Mouse (Mus musculus) kidney, embryonic 16.5 days (tissue): Measurements from ENCODE around the gene Ripply2. TPM values are rescaled to one million over a fixed set of nuclear protein-coding genes. Genes with fewer than 3 reads are reported as not detected.

ENCODE experiments used
- ATAC-seq: fragments of 200-750 bp; cut with Nextera tagmentation; 2 replicates; pipeline ENCODE4 v1.8.0; 2017; ENCODE audit warnings: moderate TSS enrichment; ENCODE audit not compliant: low FRiP score, low TSS enrichment
- H3K27ac ChIP-seq: fragments of 300-500 bp; sonication (generic); 2 replicates; pipeline ENCODE4 v1.5.1; 2014; ENCODE audit warnings: low read length
- H3K27me3 ChIP-seq: fragments of 300-500 bp; sonication (generic); 2 replicates; pipeline ENCODE4 v1.6.1; 2014; ENCODE audit warnings: low read length, control low read depth, mixed read lengths; ENCODE audit not compliant: insufficient read depth
- H3K36me3 ChIP-seq: fragments of 300-500 bp; sonication (generic); 2 replicates; pipeline ENCODE4 v1.6.1; 2014; ENCODE audit warnings: low read length, control low read depth, mixed read lengths; ENCODE audit not compliant: insufficient read depth
- H3K4me1 ChIP-seq: fragments of 300-500 bp; sonication (generic); 2 replicates; pipeline ENCODE4 v1.6.1; 2014; ENCODE audit warnings: low read length, control low read depth, mixed read lengths; ENCODE audit not compliant: insufficient read depth
- H3K4me2 ChIP-seq: fragments of 300-500 bp; sonication (generic); replicated peaks from 2 replicates; pipeline ENCODE4 v1.6.1; 2014; ENCODE audit warnings: low read depth, low read length
- H3K4me3 ChIP-seq: fragments of 300-500 bp; sonication (generic); 2 replicates; pipeline ENCODE4 v1.5.1; 2014; ENCODE audit warnings: mild to moderate bottlenecking, low read length
- H3K9ac ChIP-seq: fragments of 300-500 bp; sonication (generic); replicated peaks from 2 replicates; pipeline ENCODE4 v1.6.1; 2014; ENCODE audit warnings: low read length
- H3K9me3 ChIP-seq: fragments of 300-500 bp; sonication (generic); 2 replicates; pipeline ENCODE4 v1.6.1; 2016; ENCODE audit warnings: low read length, control low read depth
- WGBS: fragments of 180-500 bp; shearing (Covaris S2); extraction: QIAGEN DNeasy Blood & Tissue Kit; methylation state at CpG from one replicate; pipeline ENCODE4 v1.1.7; 2014; 5-methylcytosine and 5-hydroxymethylcytosine counted together
- polyA plus RNA-seq: library from polyadenylated mRNA; unstranded; fragments of >200 nt; fragmentation: Nextera tagmentation; extraction: Ambion mirVana; gene quantifications from 2 replicates; pipeline ENCODE4 v1.2.1, GENCODE M21; 2015

Gene Ripply2
- polyA plus RNA-seq, 1 experiment from 2014 or later: 0.90 TPM

GRCm38 (mm10) chr9:87021778-87022523 lies 6.6 kb downstream of the Ripply2 start, which contains the start of gene Cyb5r4:
Gene Cyb5r4 (plus strand): TSS chr9:87022014.
- Histone ChIP-seq H3K4me3 (peak within 1 kb of the TSS; percentile 86), H3K36me3 (no peaks in the 10 kb centered on the region), H3K4me2 (peak within 1 kb of the TSS; percentile 66), H3K9ac (peak within 1 kb of the TSS; percentile 89), H3K4me1 (peaks cover 14% of the 10 kb centered on the region), H3K27me3 (peaks cover 5% of the 10 kb centered on the region; the same call in 1 of the 2 replicates), H3K9me3 (no peaks in the 10 kb centered on the region), H3K27ac (peak within 1 kb of the TSS; percentile 75)
- ATAC-seq: peak; percentile 100
- under 1% methylated on average over 52 of the region's 52 CpGs for WGBS

GRCm38 (mm10) chr9:87025764-87026163 lies 10.4 kb downstream of the Ripply2 start:
- ATAC-seq: no peak
- H3K9me3 ChIP-seq: no peaks in the 10 kb centered on the region
- H3K4me3 ChIP-seq: no peak overlapping the region
- peaks cover 14% of the 10 kb centered on the region for H3K4me1 ChIP-seq
- no peaks in the 10 kb centered on the region for H3K36me3 ChIP-seq
- no peak overlapping the region for H3K27ac ChIP-seq
- H3K9ac ChIP-seq: no peak overlapping the region
- 72% methylated on average over 6 of the region's 6 CpGs for WGBS
- no peak overlapping the region for H3K4me2 ChIP-seq
- no peaks in the 10 kb centered on the region for H3K27me3 ChIP-seq

GRCm38 (mm10) chr9:87027423-87028084 lies 12.2 kb downstream of the Ripply2 start:
- peak; percentile 42; the same call in 1 of the 2 replicates for ATAC-seq

GRCm38 (mm10) chr9:87032196-87032595 lies 16.9 kb downstream of the Ripply2 start:
- Histone ChIP-seq H3K4me1 (no peaks in the 10 kb centered on the region), H3K9me3 (no peaks in the 10 kb centered on the region), H3K9ac (no peak overlapping the region), H3K27me3 (no peaks in the 10 kb centered on the region), H3K27ac (no peak overlapping the region), H3K36me3 (no peaks in the 10 kb centered on the region), H3K4me2 (no peak overlapping the region), H3K4me3 (no peak overlapping the region)
- WGBS: 91% methylated on average over 4 of the region's 4 CpGs
- ATAC-seq: no peak

More at GRCm38 (mm10) chr9:87027423-87028084, 12.2 kb downstream of the Ripply2 start:
- no peak overlapping the region for H3K4me2 ChIP-seq
- peaks cover 8% of the 10 kb centered on the region for H3K4me1 ChIP-seq
- H3K27me3 ChIP-seq: no peaks in the 10 kb centered on the region
- no peak overlapping the region for H3K4me3 ChIP-seq
- 44% methylated on average over 8 of the region's 8 CpGs for WGBS
- no peaks in the 10 kb centered on the region for H3K9me3 ChIP-seq
- no peak overlapping the region for H3K9ac ChIP-seq
- H3K36me3 ChIP-seq: no peaks in the 10 kb centered on the region
- no peak overlapping the region for H3K27ac ChIP-seq

GRCm38 (mm10) chr9:87034831-87035580 lies 19.7 kb downstream of the Ripply2 start:
- 53% methylated on average over 2 of the region's 2 CpGs for WGBS
- H3K36me3 ChIP-seq: no peaks in the 10 kb centered on the region
- H3K4me3 ChIP-seq: no peak overlapping the region
- no peak overlapping the region for H3K27ac ChIP-seq
- no peaks in the 10 kb centered on the region for H3K4me1 ChIP-seq
- no peaks in the 10 kb centered on the region for H3K9me3 ChIP-seq
- H3K4me2 ChIP-seq: no peak overlapping the region
- no peak for ATAC-seq
- no peak overlapping the region for H3K9ac ChIP-seq
- no peaks in the 10 kb centered on the region for H3K27me3 ChIP-seq

- no peaks in the 10 kb centered on the region for H3K4me1 ChIP-seq
- 64% methylated on average over 4 of the region's 4 CpGs for WGBS
- H3K36me3 ChIP-seq: no peaks in the 10 kb centered on the region
- H3K4me3 ChIP-seq: no peak overlapping the region
- H3K4me2 ChIP-seq: no peak overlapping the region
- H3K27ac ChIP-seq: no peak overlapping the region
- no peak overlapping the region for H3K9ac ChIP-seq
- no peaks in the 10 kb centered on the region for H3K27me3 ChIP-seq
- no peak for ATAC-seq
- H3K9me3 ChIP-seq: no peaks in the 10 kb centered on the region
Measured at GRCm38 (mm10) chr9:87049425-87049824, 34.1 kb downstream of the Ripply2 start.

- Histone ChIP-seq H3K4me1 (no peaks in the 10 kb centered on the region), H3K27me3 (no peaks in the 10 kb centered on the region), H3K9ac (no peak overlapping the region), H3K4me3 (no peak overlapping the region), H3K36me3 (peaks cover 11% of the 10 kb centered on the region; the same call in 1 of the 2 replicates), H3K4me2 (no peak overlapping the region), H3K27ac (no peak overlapping the region), H3K9me3 (no peaks in the 10 kb centered on the region)
- no peak for ATAC-seq
- WGBS: 90% methylated on average over 11 of the region's 11 CpGs
Measured at GRCm38 (mm10) chr9:87055547-87056235, 40.4 kb downstream of the Ripply2 start.

GRCm38 (mm10) chr9:87062337-87062736 lies 47.0 kb downstream of the Ripply2 start:
- 81% methylated on average over 5 of the region's 5 CpGs for WGBS

GRCm38 (mm10) chr9:87068160-87068559 lies 52.8 kb downstream of the Ripply2 start:
- Histone ChIP-seq H3K4me1 (no peaks in the 10 kb centered on the region), H3K27me3 (no peaks in the 10 kb centered on the region), H3K9ac (no peak overlapping the region), H3K9me3 (0 out of 2 replicates have a peak, but pooled peaks cover 3% of the 10 kb centered on the region), H3K4me2 (no peak overlapping the region), H3K36me3 (peaks cover 26% of the 10 kb centered on the region), H3K27ac (no peak overlapping the region), H3K4me3 (no peak overlapping the region)
- no peak for ATAC-seq
- 56% methylated on average over 1 of the region's 1 CpGs for WGBS

More at GRCm38 (mm10) chr9:87062337-87062736, 47.0 kb downstream of the Ripply2 start:
- no peak overlapping the region for H3K9ac ChIP-seq
- no peak for ATAC-seq
- H3K4me3 ChIP-seq: no peak overlapping the region
- H3K27me3 ChIP-seq: no peaks in the 10 kb centered on the region
- H3K27ac ChIP-seq: no peak overlapping the region
- peaks cover 16% of the 10 kb centered on the region; the same call in 1 of the 2 replicates for H3K36me3 ChIP-seq
- H3K9me3 ChIP-seq: no peaks in the 10 kb centered on the region
- no peaks in the 10 kb centered on the region for H3K4me1 ChIP-seq
- no peak overlapping the region for H3K4me2 ChIP-seq
